Mouse (Mus musculus) heart, embryonic 14.5 days (tissue): ENCODE results near the gene Akap3. TPM values are rescaled to one million over a fixed set of nuclear protein-coding genes. Genes with fewer than 3 reads are reported as not detected.

Experiments used
- ATAC-seq: fragments of 200-750 bp; cut with Nextera tagmentation; 2 replicates; pipeline ENCODE4 v1.8.0; 2017; ENCODE audit warnings: low read depth, moderate TSS enrichment; ENCODE audit not compliant: insufficient number of reproducible peaks, insufficient read depth, low FRiP score
- H3K27ac ChIP-seq, 2 experiments: fragments of 200-500 bp in 1 of 2; fragments of 300-500 bp in 1 of 2; sonication (generic) in 1 of 2; replicated peaks in 1 of 2; 2 replicates each; pipeline ENCODE4 v1.5.1; 2012 to 2014; ENCODE audit warnings: low read depth in 2 of 2, low read length in 2 of 2, control low read depth in 1 of 2, mild to moderate bottlenecking in 1 of 2, mixed read lengths in 1 of 2; ENCODE audit not compliant: control insufficient read depth in 1 of 2, insufficient read depth in 1 of 2
- H3K27me3 ChIP-seq: fragments of 300-500 bp; sonication (generic); 2 replicates; pipeline ENCODE4 v1.6.1; 2014; ENCODE audit warnings: mild to moderate bottlenecking, low read length, control low read depth; ENCODE audit not compliant: control insufficient read depth, insufficient read depth
- H3K36me3 ChIP-seq: fragments of 300-500 bp; sonication (generic); 2 replicates; pipeline ENCODE4 v1.6.1; 2014; ENCODE audit warnings: mild to moderate bottlenecking, control low read depth, low read length, mixed read lengths; ENCODE audit not compliant: control insufficient read depth, insufficient read depth
- H3K4me1 ChIP-seq, 2 experiments: fragments of 200-500 bp in 1 of 2; fragments of 300-500 bp in 1 of 2; sonication (generic) in 1 of 2; 2 replicates each; pipeline ENCODE4 v1.6.1; 2012 to 2014; ENCODE audit warnings: low read length in 2 of 2, control low read depth in 1 of 2, mixed read lengths in 1 of 2; ENCODE audit not compliant: control insufficient read depth in 2 of 2, insufficient read depth in 2 of 2
- H3K4me2 ChIP-seq: fragments of 300-500 bp; sonication (generic); 2 replicates; pipeline ENCODE4 v1.6.1; 2014; ENCODE audit warnings: mild to moderate bottlenecking, low read length
- H3K4me3 ChIP-seq, 2 experiments: fragments of 200-500 bp in 1 of 2; fragments of 300-500 bp in 1 of 2; sonication (generic) in 1 of 2; 2 replicates each; pipeline ENCODE4 v1.5.1; 2012 to 2014; ENCODE audit warnings: low read length in 2 of 2, mild to moderate bottlenecking in 2 of 2, control low read depth in 1 of 2, low read depth in 1 of 2, moderate library complexity in 1 of 2; ENCODE audit not compliant: control insufficient read depth in 1 of 2, insufficient read depth in 1 of 2
- H3K9ac ChIP-seq: fragments of 300-500 bp; sonication (generic); 2 replicates; pipeline ENCODE4 v1.6.1; 2014; ENCODE audit warnings: mild to moderate bottlenecking, low read length
- H3K9me3 ChIP-seq: fragments of 300-500 bp; sonication (generic); 2 replicates; pipeline ENCODE4 v1.6.1; 2016; ENCODE audit warnings: low read length, control low read depth; ENCODE audit not compliant: control insufficient read depth
- WGBS: fragments of 180-500 bp; shearing (Covaris S2); extraction: QIAGEN DNeasy Blood & Tissue Kit; methylation state at CpG from one replicate; pipeline ENCODE4 v1.1.7; 2014; 5-methylcytosine and 5-hydroxymethylcytosine counted together
- polyA plus RNA-seq: library from polyadenylated mRNA; unstranded; fragments of >200 nt; fragmentation: Nextera tagmentation; extraction: Ambion mirVana; gene quantifications from 2 replicates; pipeline ENCODE4 v1.2.1, GENCODE M21; 2014

The Akap3 gene
- polyA plus RNA-seq, 1 experiment from 2014 or later = not detected

DNA sequence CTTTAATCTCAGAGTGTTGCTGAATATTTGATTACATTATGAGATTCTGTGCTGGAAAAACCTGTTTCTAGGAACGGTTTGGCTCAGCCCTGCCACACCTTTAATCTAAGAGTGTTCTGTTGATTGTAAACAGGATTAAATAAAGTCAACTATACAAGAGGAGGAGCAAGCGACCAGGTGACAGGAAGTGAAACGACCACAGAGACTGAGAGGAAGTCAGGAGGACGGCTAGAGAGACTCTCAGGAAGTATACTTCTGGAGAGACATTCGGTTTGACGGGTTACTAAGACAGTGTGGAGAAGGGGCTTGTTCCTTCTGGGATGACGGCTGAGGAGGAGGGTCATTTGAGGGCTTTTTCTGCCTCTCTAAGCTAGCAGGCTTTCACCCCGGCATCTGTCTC, 16.3 kb upstream of the Akap3 start:
- no peaks in the 10 kb centered on the region for H3K27me3 ChIP-seq
- no peaks in the 10 kb centered on the region for H3K4me1 ChIP-seq
- no peak overlapping the region for H3K4me3 ChIP-seq
- H3K27ac ChIP-seq = no peak overlapping the region
- no peak overlapping the region for H3K9ac ChIP-seq
- H3K4me2 ChIP-seq = no peak overlapping the region
- ATAC-seq = no peak
- peaks cover 100% of the 10 kb centered on the region for H3K36me3 ChIP-seq
- 80% methylated on average over 8 of the region's 8 CpGs for WGBS
- H3K9me3 ChIP-seq = no peaks in the 10 kb centered on the region

DNA sequence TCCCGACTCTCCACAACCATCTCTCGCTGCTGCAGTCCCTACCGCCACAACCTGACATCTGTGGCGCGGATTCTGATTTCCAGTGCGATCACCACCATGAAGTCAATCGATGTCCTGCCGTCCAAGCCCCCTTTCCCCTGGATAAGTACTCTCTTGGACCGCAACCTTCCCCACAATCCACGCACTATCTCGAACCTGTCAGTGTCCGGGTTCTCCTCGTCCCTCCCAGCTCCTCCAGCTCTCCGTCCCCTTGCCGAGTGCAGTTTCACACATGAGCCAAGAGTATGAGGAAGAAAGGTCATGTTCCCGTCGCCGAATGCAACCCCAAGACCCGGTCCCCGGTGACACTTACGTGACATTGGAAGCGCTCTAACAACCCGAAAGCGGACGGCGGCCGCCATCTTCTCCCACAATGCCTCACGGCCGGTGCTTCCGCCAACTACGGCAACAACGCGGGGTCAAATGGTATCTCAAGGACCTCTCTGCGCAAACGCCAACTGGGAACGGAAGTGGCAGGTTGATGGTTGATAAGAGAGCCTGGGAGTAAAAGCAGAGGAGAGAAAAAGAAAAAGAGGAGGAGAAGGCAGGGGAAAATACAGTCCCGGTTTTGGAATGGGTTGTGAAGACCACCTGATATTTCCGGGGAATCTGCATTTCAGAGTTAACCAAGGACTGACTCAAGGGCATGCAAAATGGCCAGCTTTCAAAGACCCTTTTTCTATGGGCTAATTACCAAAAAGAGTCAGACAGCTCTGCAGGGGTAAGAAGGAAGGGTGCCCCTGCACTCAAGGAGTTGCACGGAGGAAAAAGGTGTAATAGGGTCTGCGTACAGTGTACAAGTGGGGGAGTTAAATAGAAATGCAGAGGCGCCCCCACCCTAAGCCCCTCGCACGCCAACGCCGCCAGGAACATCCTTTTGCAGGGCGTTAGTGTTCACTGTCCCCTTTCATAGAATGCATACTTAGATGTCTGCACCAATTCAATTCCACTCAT, 3.9 kb upstream of the Akap3 start, which contains the start of gene Ndufa9:
Gene Ndufa9 (minus strand): TSS at position 425 of the 993 bp plus-strand sequence.
- H3K9me3 ChIP-seq = no peaks in the 10 kb centered on the region
- WGBS = 7% methylated on average over 46 of the region's 46 CpGs
- peak within 1 kb of the TSS; percentile 44 to 45; a peak in 3 of 4 replicates for H3K27ac ChIP-seq
- peak; percentile 61 for ATAC-seq
- peak within 1 kb of the TSS; percentile 78 for H3K4me2 ChIP-seq
- H3K4me3 ChIP-seq = peak within 1 kb of the TSS; percentile 68 to 80
- peak within 1 kb of the TSS; percentile 85 for H3K9ac ChIP-seq
- peaks cover 10% of the 10 kb centered on the region for H3K36me3 ChIP-seq
- H3K27me3 ChIP-seq = no peaks in the 10 kb centered on the region
- H3K4me1 ChIP-seq = peaks cover 0 to 12% of the 10 kb centered on the region in 2 experiments; a peak in 3 of 4 replicates

- H3K4me3 ChIP-seq = no peak overlapping the region
- ATAC-seq = no peak
- H3K27me3 ChIP-seq = 0 out of 2 replicates have a peak, but pooled peaks cover 4% of the 10 kb centered on the region
- WGBS = 63% methylated on average over 8 of the region's 8 CpGs
- H3K27ac ChIP-seq = no peak overlapping the region
- H3K36me3 ChIP-seq = no peaks in the 10 kb centered on the region
- no peak overlapping the region for H3K4me2 ChIP-seq
- no peaks in the 10 kb centered on the region for H3K4me1 ChIP-seq
- no peaks in the 10 kb centered on the region for H3K9me3 ChIP-seq
- H3K9ac ChIP-seq = no peak overlapping the region
These were observed 24.2 kb downstream of the Akap3 start for GRCm38 (mm10) chr6:126877118-126877517.

- Histone ChIP-seq H3K4me1 (no peaks in the 10 kb centered on the region), H3K4me2 (no peak overlapping the region), H3K27me3 (no peaks in the 10 kb centered on the region), H3K36me3 (no peaks in the 10 kb centered on the region), H3K9ac (no peak overlapping the region), H3K9me3 (no peaks in the 10 kb centered on the region), H3K4me3 (no peak overlapping the region), H3K27ac (no peak overlapping the region)
- 58% methylated on average over 4 of the region's 5 CpGs for WGBS
- no peak for ATAC-seq
These were observed 54.5 kb downstream of the Akap3 start for GRCm38 (mm10) chr6:126907378-126907777.

- Histone ChIP-seq H3K4me1 (no peaks in the 10 kb centered on the region), H3K4me2 (no peak overlapping the region), H3K27me3 (no peaks in the 10 kb centered on the region), H3K9ac (no peak overlapping the region), H3K36me3 (no peaks in the 10 kb centered on the region), H3K27ac (no peak overlapping the region), H3K4me3 (no peak overlapping the region), H3K9me3 (no peaks in the 10 kb centered on the region)
- WGBS = 30% methylated on average over 3 of the region's 3 CpGs
- no peak for ATAC-seq
These were observed 55.0 kb downstream of the Akap3 start for GRCm38 (mm10) chr6:126907876-126908275.

GRCm38 (mm10) chr6:126910727-126911126, 57.8 kb downstream of the Akap3 start:
- Histone ChIP-seq H3K27ac (no peak overlapping the region), H3K4me3 (no peak overlapping the region), H3K9ac (no peak overlapping the region), H3K4me1 (no peaks in the 10 kb centered on the region), H3K9me3 (no peaks in the 10 kb centered on the region), H3K36me3 (no peaks in the 10 kb centered on the region), H3K4me2 (no peak overlapping the region), H3K27me3 (no peaks in the 10 kb centered on the region)
- WGBS = 42% methylated on average over 4 of the region's 4 CpGs
- ATAC-seq = no peak

DNA sequence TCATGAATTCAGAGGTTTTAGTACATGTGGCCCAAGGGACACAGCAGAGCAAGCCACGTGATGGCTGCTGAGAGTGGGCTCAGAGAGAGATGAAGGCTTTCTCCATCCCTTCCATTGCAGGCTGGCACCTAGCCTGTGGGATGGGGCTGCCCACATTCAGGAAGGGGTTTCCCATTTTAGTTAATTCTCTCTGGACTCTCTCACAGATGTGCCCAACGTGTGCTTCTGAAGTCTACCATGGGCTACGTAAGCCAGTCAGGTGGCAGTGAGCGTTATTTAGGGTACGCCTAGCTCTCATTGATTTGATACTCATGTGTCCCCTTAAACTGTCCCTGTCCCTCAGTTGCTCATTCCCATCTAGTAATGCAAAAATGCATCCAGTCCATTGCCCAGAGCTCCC, 62.0 kb downstream of the Akap3 start:
- no peak overlapping the region for H3K27ac ChIP-seq
- no peak overlapping the region for H3K4me2 ChIP-seq
- no peak for ATAC-seq
- no peak overlapping the region for H3K4me3 ChIP-seq
- no peaks in the 10 kb centered on the region for H3K27me3 ChIP-seq
- H3K9me3 ChIP-seq = no peaks in the 10 kb centered on the region
- no peak overlapping the region for H3K9ac ChIP-seq
- no peaks in the 10 kb centered on the region for H3K4me1 ChIP-seq
- WGBS = 76% methylated on average over 5 of the region's 5 CpGs
- no peaks in the 10 kb centered on the region for H3K36me3 ChIP-seq
